Comparison of ENCODE assay signal across 19 mouse cellular contexts in genomic region chr12:73478641-73479040, GRCm38 (mm10).
"Had no signal": no experiment of that assay in that cellular context is flagged by ENCODE, and none has a peak within 500 bp of the region (broad histone marks: within the 10 kb centered on the region; RNA-seq: fewer than 3 reads in every experiment).

No protein-coding gene starts in this region.

- H3K4me3 ChIP-seq: kidney, embryonic 15.5 days; limb, embryonic 12.5 days; limb, embryonic 15.5 days; liver, embryonic 13.5 days; neural tube, embryonic 12.5 days; neural tube, embryonic 15.5 days had no signal

- H3K27ac ChIP-seq: kidney, embryonic 15.5 days; limb, embryonic 12.5 days; liver, embryonic 13.5 days; neural tube, embryonic 12.5 days; neural tube, embryonic 15.5 days; stomach, postnatal 0 days had no signal

- H3K27me3 ChIP-seq: limb, embryonic 15.5 days; liver, embryonic 13.5 days; neural tube, embryonic 12.5 days; neural tube, embryonic 15.5 days had no signal

- H3K4me1 ChIP-seq: liver, embryonic 13.5 days had no signal

- DNase-seq: kidney, adult 8-10 months; kidney, postnatal 10 days; kidney, postnatal 36 days; left cerebral cortex, postnatal 4 days; liver, embryonic 13.5 days; lung, adult 2 months; lung, postnatal 14 days; midbrain, embryonic 14.5 days; right cerebral cortex, adult 18-20 months; right cerebral cortex, postnatal 25 days; thymus, adult 2 months; thymus, postnatal 14 days; thymus, postnatal 4 days had no signal

- H3K36me3 ChIP-seq: kidney, embryonic 15.5 days; limb, embryonic 12.5 days; limb, embryonic 15.5 days; liver, embryonic 13.5 days; neural tube, embryonic 12.5 days; neural tube, embryonic 15.5 days had no signal

- H3K9ac ChIP-seq: kidney, embryonic 15.5 days; limb, embryonic 12.5 days; limb, embryonic 15.5 days; liver, embryonic 13.5 days; neural tube, embryonic 12.5 days; neural tube, embryonic 15.5 days had no signal
